10 mouse cellular contexts compared by ENCODE assay signal in the genomic region with DNA sequence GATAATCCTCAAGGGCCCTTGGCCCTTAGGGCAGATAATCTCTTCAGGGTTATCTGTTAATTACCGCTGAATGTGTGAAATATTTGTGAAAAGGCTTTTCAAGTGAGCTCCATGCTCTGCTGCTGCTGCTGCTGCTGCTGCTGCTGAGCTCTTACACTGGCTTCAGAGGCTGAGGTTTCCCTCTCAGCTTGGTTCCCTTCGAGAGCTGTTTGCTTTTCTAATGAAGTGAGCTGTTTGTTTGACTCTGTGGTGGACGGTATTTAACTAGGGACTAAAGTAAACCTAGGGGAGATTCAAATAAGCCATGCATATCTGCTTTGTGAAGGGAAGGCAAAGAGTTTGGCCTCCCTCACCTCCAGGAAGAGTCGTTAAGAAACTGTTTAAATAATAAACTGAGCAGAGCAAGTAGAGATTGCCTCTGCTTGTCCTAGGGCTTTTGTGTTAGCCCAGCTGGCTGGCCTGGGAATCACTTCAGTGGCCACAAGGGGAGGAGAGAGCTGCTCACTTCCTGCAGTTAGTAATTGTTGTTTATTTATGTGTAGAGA.
DNase-seq lines count a peak whose midpoint lies in the region; ATAC-seq lines count a peak whose summit lies in the region.
"Had no signal": no experiment of that assay in that cellular context is flagged by ENCODE, and none has a peak within 500 bp of the region (broad histone marks: within the 10 kb centered on the region; RNA-seq: fewer than 3 reads in every experiment).

No protein-coding gene starts in this region.

- H3K27me3 ChIP-seq in hindbrain, embryonic 11.5 days (ENCODE audit: control insufficient read depth, insufficient read depth, low read length), result no peaks in the 10 kb centered on the region

- H3K4me1 ChIP-seq in hindbrain, embryonic 11.5 days (replicated peaks; ENCODE audit: control insufficient read depth, insufficient read depth, low read length), result 0 out of 2 replicates have a peak, but pooled peaks cover 2% of the 10 kb centered on the region

- H3K27ac ChIP-seq in hindbrain, embryonic 11.5 days (ENCODE audit: low read depth, low read length), result 0 out of 2 replicates have a peak overlapping the region, but pooled peaks have one; percentile 11

- H3K36me3 ChIP-seq in hindbrain, embryonic 11.5 days (ENCODE audit: control insufficient read depth, insufficient read depth, low read length), result no peaks in the 10 kb centered on the region

- no peak overlapping the region for H3K9ac ChIP-seq in hindbrain, embryonic 11.5 days (ENCODE audit: low read depth, low read length)

- H3K9me3 ChIP-seq in hindbrain, embryonic 11.5 days (ENCODE audit: control insufficient read depth, low read length), result no peaks in the 10 kb centered on the region

- peak; percentile 45 for DNase-seq in retina, postnatal 1 day
- DNase-seq in retina, embryonic 14.5 days (ENCODE audit: low spot score), result no peak
- peak; percentile 25 for DNase-seq in hindbrain, embryonic 11.5 days (ENCODE audit: low spot score)
- peak; percentile 10 for DNase-seq in lung, postnatal 14 days
- no peak for DNase-seq in cerebellum, adult 11 months
- DNase-seq in right cerebral cortex, postnatal 10 days (ENCODE audit: low spot score in 2 of 2), result no peak
- no peak for DNase-seq in layer of hippocampus, adult 11-12 months (ENCODE audit: low spot score)
- DNase-seq: adrenal gland, postnatal 25 days; kidney, adult 11 months; liver had no signal

- peak; percentile 42 for ATAC-seq in hindbrain, embryonic 11.5 days (ENCODE audit: low FRiP score)

- no peak overlapping the region for H3K4me2 ChIP-seq in hindbrain, embryonic 11.5 days (replicated peaks; ENCODE audit: low read depth, low read length)

- H3K4me3 ChIP-seq in hindbrain, embryonic 11.5 days (ENCODE audit: low read depth, low read length), result no peak overlapping the region

- WGBS in hindbrain, embryonic 11.5 days, result 2% methylated on average over 4 of the region's 4 CpGs

Comparison
In these comparisons a context has a peak if more than half of its experiments do, and no peak if none do; other contexts are left out.
1. DNase-seq: peak in retina, postnatal 1 day (single experiment), hindbrain, embryonic 11.5 days (single experiment) and lung, postnatal 14 days (single experiment); none in retina, embryonic 14.5 days (single experiment), cerebellum, adult 11 months (single experiment), right cerebral cortex, postnatal 10 days (0 of 2) and layer of hippocampus, adult 11-12 months (single experiment).